Mouse (Mus musculus): ENCODE results near the gene Sord.

- no peak for TF ChIP-seq CTCF (IDR thresholded peaks at IDR 0.05; ENCODE audit: extremely low read depth, insufficient read length, insufficient replicate concordance, low read depth, low read length)
- TF ChIP-seq POLR2A (IDR thresholded peaks at IDR 0.05; ENCODE audit: low read depth, low read length) = no peak
Measured at GRCm38 (mm10) chr2:122255997-122256396, 21.4 kb downstream of the Sord start.

All from small intestine, adult 2 months (tissue).